Mouse (Mus musculus) CD8-positive naive resting alpha-beta T cell, adult 2 months (primary cell): ENCODE results near the gene Lsamp.

Experiments
- DNase-seq, 2 experiments: peaks; one replicate each; pipeline ENCODE4 v3.0.0; 2022; ENCODE audit warnings: low read depth in 2 of 2, low spot score in 2 of 2

Gene Lsamp

DNA sequence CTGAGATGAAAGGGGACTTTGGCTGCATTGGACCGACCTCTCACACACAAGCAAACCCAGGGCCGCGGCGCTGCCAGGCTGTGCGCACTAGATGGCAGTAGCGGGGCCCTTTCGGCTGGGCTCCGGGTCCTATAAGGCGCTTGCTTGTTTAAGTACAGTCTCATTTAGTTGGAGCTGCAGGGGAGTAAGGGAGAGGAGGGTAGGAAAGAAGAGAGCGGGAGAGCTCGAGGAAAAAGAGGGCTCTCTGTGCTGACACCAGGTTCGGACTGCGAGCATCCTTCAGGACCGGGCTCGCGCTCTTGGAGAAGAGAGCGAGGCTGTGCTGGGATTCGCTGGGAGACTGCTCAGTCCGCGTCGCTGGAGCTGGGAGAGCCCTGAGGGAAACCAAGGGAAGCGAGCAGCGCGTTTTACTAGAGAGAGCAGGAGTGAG is at the start of gene Lsamp:
Gene Lsamp (plus strand): TSS at position 157 of the 430 bp plus-strand sequence.
- no peak for DNase-seq

DNA sequence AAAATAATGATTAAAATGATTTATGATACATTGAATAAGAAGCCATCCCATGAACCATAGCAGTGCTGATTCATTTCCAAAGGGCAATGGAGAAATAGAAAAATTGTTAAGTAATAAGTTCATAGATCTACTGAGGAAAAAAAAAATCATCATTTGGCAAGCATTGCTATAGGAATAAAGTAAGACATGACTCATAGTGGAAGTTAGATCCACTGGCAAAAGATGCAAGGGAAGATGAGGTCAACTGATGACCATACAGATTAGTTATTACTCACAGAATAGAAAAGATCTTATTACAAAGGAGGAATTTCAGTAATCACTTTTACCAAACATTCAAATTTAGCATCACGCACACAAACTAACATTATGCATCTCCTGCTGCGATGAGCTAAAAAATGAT is 26.5 kb upstream of the Lsamp start:
- DNase-seq = no peak

DNA sequence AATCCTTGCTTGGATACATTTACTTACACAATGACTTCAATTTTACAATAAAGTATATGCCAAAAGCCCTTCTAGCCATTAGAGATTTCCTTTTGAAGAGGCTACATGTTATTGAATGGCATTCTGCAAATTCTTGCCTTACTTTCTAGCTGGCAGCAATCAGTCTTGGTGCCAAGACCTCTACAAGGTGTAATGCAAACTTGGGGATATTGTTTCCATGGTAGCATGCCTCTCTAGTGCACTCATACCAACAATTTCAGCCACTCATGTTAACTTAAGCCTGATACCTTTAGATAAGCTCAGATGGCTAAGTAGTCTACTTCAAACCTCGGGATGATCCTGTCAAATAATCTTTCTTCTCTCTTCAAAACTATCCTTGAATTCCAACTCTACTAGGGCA is 11.4 kb upstream of the Lsamp start:
- no peak for DNase-seq

DNA sequence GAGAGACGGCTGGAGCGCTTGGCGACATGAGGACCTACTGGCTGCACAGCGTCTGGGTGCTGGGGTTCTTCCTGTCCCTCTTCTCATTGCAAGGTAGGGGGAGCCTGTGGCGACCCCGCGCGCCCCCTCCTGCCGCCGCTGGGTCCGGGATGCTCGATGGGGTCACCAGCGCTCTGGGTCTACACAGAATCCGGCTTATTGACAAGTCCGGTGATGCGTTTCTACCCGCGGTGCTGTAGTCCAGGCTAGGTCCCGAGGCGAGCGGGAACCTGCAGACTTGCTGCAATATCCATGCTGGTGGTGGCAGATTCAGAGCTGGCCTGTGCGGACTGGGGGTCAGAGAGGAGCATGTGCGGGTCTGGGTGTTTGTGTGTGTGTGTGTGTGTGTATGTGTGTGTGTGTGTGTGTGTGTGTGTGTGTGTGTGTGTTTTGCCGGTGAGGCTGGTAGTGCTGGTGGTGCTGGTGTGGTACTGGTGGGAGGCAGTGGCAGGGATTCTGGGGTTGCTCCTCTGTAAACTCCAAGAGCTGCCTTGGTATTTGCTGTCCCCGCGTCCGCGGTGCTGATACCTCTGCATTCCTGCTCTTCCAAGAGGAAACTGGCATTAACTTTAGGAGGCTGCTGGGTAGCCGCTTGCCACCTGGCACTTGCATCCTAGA is 602 bp downstream of the Lsamp start:
- DNase-seq = no peak

DNA sequence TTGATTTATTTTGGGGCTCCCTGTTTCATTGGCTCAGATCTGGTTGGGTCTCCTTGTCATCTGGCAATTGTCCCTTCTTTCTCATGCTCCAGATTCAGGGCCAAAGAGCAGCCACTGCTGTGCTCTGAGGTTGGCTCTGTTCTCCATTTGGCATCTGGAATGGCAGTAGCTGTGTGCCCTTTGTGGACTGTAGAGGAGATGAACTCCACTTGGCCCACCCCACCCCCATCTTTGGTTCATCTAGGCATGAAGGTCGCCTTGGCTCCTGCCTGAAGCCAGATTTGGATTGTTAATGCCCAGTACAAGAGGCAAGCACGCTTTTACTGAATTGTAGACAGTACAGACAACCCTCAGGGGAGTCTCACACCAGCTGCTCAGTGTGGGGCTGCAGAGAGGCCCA is 4.3 kb downstream of the Lsamp start:
- DNase-seq = no peak

DNA sequence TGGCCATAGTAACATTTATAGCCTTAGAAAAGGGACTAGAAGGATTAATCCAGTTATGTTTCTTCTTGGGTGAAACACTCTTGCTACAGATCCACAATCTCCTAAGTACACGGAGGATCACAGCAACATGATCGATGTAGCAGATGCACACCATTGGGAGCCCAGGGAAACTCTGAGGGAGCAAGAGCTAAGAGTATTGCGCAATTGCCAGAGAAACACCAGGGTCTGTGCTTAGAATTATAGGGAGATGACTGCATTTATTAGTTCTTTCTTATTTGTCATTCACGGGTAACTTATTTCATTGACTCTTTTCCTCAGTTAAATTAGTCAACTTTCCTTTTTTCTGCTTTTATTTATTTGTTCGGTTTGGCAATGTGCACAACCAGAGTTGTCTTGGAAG is 10.7 kb downstream of the Lsamp start:
- DNase-seq = no peak

DNA sequence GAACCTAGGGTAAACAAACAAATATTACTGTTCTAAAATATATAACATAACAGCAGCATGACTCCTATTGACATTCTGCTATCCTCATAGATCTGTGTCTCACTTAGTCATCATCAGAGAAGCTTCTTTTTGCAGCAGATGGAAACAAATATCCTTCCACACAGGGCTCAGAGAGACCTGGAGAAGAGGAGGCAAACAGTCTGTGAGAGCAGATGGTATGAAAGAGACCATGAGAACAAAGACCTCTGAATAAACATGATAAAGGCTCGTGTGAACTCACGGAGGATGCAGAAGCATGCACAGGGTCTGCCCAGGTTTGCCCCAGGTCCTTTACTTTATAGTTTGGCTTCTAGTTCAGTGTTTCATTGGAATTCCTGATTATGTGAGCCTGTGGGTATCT is 24.6 kb downstream of the Lsamp start:
- no peak for DNase-seq

DNA sequence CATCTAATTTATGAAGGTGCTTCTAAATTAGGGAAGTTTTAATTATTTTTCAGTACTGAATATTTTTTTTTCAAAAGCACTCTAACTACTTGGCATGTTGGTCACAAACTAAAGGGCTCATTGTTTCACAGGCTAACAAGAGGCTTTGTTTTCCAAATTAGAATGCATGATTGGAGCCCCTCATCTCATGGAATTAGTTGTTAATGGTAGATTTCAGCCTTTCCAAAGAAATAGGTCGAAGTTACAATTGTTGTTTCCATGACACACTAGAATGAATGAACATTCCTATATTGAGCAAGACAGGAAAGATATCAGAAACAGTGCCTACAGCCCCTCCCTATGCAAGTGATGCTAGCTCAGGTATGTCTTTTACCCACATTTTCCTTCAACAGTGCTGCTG is 26.9 kb downstream of the Lsamp start:
- no peak for DNase-seq

DNA sequence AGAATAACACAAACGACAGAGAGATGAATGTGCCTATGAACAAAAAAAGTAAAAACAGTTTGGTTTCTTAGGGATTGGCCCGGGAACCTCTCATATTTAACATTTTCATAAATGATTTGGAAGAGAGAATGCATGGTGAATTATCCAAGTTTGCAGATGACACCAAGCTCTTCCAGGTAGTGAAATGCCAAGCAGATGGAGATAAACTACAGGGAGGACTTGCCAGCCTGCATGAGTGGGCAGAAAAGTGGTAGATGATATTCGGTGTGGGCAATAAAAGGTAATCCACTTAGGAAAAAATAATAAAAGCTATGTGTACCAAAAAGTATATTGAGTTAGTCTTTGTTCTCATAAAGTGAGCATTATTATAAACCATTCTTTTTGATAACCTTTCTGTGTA is 38.5 kb downstream of the Lsamp start:
- no peak for DNase-seq

DNA sequence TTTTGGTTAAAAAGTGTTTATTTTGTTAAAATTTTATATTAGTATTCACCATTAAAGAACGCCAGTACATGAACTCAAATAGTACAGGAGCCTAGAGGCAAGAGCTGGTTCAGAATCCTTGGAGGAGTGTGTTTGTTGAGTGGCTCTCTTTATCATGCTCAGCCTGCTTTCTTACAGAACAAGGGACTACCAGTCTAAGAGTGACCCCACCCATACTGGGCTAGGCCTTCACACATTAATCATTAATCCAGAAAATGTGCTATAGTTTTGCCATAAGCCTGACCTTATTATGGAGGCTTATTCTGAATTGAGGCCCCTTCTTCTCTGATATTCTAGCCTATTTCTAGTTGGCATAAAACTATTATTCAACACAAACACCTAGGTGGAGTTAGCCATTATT is 52.6 kb downstream of the Lsamp start:
- DNase-seq = no peak

DNA sequence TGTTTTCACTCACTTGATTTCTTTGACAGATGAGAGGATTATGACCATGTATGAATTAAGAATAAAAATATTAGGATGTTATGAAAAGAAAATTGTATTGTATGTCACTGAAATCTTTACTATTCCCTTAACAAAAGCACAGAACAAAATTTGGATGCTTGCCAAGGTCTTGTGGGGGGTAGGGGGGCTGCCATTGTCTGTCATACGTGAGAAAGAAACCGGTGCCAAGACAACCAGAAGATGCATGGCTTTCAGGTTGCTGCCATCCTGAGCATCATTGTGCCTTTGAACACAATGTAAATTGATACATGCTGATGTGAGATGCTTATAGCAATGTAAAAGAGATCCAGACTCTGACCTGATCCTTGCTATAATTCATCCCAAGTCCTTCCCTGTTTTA is 75.4 kb downstream of the Lsamp start:
- DNase-seq = no peak

DNA sequence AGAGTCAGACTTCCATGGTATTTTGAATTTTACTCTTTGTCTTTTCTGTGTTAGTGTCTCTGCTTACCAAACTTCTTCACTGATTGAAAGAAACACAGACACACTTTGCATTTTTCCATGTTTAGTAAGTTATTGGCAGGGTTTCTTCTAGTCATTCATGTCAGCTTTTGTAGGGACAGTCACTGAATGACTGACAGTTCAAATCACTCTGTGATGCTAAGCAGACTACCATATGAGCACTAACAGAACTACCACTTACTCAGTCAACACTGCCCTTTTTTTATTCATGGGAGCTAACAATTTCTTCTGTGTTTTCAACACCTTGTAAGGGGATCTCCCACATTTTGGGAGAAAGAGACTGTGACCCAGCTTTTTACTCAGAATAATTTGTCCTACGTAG is 75.8 kb downstream of the Lsamp start:
- DNase-seq = no peak

DNA sequence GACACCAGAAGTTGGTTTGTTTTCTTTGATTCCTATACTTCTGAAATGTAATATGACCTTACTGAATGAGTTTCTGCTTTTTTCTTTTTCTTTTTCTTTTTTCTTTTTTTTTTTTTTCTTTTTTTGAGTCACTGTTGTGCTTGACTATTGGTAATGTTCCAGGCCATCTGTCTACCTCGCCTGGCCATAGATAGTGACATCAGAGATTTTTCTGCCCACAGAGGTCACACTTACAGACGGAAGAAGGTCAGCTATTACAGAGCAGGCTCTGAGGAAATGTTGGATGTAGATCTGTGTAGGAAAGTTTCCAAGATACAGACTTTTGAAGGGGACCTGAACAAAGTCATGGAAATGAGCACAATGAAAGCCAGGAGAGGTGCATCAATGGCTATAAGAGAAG is 76.3 kb downstream of the Lsamp start:
- no peak for DNase-seq

DNA sequence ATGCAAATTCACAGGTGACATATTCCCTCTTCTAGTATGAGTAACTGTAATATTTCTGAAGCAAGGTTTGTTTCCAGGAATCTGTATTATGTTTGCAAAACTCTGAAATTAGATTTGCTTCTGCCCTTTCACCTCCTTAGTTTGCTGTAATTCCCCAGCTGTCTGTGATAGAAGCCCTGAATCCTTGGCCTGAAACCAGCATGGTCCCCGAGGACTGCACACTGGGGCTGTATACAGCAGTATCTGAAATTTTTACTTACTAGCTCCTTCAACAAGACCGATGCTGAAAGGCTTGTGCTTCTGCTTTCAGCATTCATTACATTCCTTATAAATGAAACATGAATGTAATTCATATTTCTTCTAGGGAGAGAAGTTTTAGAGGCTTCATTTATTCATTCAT is 91.4 kb downstream of the Lsamp start:
- DNase-seq = no peak

DNA sequence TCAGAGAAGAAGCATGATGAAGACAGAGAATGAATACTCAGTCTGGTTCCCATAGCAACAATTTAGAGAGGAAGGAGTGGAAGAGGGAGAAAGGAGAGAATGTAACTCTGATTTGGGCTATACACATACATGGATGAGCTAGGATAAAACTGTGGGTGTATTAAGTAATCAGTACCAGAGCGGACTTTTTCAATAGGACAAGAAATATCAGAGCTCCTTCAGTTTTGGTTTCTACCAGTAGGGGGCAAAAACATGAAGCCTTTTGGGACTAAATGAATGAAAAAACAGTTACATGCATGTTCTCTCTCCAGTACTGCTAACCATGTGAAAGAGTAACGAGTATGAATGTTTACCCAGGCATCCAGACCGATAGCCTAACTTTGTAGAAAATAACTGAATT is 96.1 kb downstream of the Lsamp start:
- no peak for DNase-seq

DNA sequence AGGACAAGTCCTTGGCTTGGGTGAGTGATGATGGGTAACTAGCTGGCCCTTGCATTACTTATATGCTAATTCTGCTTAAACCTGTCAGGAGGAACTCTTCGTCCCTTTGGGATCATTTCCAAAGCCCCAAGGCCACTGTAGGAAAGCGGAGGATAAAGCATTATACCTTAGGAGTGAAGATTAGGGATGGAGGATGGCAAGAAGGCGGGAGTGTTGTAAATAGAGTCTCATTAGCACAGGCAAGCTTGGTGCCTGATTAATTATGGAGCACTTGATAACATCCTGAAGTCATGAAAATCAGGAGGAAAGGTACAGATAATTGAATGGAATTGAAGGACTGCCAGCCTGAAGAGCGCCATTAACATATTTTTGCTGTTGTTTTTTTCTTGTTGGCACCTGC is 120.2 kb downstream of the Lsamp start:
- DNase-seq = no peak

DNA sequence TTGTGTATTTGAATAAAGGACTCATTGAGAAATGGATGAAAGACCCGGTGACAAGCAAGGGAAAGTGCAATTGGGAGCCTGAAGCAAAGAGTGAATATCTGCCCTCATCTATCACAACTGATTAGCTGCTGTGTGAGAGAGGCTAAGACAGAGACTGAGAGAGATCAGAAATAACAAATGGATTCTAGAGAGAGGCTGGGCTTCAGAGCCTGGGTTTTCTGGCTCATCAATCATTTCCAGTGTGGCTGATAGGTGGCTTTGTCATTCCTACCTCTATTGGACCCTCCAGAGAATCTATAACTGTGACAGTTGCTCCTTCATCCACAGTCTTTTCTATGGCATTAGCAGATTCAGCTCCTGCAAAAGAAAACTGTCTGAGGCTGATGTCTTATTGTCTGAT is 198.8 kb downstream of the Lsamp start:
- no peak for DNase-seq

DNA sequence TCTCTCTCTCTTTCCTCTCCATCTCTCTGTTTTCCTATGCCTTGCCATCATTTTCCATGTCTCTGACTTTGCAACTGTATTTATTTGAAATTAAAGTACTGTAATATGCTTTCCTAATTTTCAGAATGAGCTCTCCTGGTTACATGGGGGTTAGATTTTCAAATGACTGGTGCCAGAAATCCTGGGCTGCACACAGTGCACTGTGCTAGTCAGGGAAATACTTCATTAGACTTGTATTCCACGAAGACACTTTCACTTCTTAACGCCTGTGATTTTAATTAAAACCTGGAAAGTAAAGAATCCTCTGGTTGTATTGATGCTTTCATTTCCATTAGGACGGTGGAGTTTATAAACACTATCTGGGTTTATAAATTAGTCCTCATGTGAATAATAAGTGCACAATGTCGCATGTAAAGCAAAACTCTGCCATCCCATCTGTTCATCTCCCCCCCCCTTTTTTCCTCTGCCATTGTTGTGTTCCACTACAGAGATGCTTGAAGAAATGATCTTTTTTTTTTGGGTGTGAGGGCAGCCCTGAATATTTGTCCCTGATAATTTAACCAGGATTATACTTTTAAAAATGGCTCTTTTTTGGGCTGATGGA is 203.9 kb downstream of the Lsamp start:
- no peak for DNase-seq

DNA sequence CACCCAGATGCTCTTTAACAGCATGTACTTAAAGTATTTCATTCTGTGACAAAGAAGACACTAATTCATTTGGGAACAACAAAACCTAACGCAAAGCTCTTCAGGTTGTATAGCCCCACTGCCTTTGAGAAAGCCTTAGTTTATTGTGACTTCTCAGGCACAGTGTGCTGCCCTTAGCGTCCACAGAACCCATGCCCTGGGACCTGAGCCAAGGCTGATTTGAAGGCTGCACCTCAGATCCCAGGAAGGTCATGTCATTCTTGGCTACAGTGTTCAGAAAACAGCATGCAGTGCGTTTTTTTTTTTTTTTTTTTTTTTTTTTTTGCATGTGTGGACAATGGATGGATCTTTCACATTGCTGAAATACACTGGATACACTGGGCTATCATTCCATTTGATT is 210.2 kb downstream of the Lsamp start:
- no peak for DNase-seq

DNA sequence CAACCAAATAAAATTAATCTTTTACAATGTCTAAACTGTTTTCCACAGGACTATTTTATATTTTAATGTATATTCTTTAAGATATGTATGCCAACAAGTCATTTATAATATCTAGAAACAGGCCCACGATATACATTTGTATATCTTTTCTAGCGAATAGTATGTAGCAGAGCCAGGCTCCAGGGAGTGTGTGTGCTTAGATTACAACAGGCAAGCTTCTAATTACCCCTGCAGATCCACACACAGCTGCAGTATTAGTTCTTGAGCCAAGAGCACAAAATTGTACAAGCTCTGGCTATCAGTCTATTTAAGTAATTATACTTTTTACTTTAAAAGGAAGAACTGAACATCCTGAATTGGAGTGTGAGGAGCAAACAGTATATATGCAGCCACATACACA is 210.7 kb downstream of the Lsamp start:
- no peak for DNase-seq

DNA sequence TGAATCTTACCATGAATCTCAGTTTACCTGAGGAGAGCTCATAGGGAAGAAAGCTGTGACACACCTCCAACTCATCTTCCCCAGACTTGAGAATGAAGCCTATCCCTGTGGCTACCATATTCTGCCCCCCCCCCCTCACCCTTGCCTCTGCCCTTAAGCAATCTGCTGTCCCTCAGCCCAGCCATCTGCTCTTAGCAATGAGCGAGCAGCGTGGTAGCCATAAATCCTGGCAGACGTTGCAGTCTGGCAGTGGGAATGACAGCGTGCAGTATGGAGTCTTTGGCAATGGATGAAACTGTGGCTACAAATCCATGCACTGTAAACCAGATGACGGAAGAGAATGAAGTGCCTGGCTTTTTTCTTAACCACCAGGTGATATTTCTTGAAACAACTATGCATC is 244.5 kb downstream of the Lsamp start:
- DNase-seq = no peak

DNA sequence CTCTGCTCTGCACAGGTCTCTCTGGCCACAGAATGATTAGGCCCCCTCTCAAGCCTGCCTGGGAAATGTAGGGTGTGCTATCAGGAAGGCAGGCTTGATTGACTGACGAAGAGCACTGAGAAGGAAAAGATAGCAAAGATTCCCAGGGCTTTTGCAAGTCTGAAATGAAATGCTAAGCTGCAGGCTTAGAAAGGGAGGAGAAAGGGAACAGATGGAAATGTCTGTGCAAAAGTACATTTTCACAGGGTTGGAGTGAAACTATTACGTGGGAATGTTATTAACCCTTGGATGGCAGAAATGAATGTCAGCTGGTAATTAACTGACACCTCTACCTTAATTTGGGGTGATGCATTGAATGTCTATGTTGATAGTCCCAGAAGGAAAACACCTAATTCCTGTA is 248.9 kb downstream of the Lsamp start:
- DNase-seq = no peak

DNA sequence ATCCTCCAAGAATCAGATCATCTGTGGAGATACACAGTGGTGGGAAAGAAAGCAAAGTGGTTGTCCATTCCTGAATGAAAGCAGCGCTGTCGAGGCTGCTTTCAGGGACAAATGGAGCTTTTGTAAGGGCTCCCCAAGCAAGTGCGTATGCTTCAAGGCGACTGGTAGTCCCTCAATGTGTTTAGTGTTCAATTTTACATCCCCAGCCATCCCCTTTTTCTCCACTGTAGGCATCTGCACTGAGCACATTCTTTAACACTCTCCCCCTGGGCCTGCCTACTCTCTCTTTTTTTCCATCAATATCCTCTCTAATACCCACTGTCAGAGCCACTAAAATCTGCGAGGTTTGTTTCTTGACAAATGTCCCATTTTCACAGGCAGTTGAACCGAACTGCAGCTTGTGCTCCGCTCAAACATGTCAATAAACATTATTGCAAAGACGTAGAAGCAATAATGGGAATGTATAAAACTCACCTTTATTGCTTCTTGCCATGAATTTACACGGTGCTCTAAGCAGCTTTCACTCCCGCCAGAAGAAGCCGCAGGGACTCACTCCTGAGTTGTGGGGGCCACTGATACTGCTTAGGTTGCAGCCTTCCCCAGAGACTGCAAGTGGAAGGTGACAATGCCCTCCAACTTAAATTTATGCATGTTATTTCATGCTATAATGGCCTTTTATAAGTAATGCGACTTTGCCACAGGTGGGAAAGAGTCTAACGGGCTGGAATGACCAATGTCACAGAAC is 250.2 kb downstream of the Lsamp start:
- no peak for DNase-seq
